Mouse (Mus musculus) kidney, postnatal 36 days (tissue): ENCODE measurements around the gene Xrcc1.

Source experiments
- DNase-seq, 2 experiments: peaks; one replicate each; pipeline ENCODE4 v3.0.0; 2021 to 2022; ENCODE audit warnings: mixed read lengths in 2 of 2

Xrcc1 gene

DNA sequence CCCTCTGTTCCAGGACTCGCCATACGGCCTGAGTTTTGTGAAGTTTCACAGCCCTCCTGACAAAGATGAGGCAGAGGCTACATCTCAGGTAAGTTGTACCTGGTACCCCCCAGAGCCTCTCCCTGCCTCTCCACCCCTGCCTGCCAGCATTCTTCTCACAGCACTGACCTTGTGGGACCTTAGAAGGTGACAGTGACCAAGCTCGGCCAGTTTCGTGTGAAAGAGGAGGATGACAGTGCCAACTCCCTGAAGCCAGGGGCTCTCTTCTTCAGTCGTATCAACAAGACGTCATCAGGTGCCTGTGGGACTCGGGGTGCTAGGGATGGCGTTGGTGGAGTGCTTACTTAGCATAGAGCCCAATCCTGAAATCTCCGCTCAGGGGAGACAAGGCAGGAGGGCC is 20.1 kb downstream of the Xrcc1 start:
- no peak for DNase-seq

DNA sequence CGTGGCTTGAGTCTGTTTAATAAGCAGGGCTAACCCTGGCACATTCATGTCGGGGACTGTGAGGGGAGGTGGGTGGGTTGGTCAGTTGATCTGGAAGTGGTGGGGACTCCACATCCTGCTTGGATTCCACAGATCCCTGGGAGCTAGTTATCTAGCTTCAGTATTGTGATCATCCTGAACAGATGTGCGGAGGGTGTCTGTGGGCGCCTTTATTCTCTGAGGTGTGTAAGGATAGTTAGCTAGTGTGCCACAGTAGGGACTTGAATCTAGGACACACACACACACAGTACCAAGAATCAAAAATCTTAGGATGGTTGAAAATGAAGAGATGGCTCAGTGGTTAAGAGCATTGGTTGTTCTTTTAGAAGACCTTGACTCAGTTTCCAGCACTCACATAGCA is 22.4 kb downstream of the Xrcc1 start:
- no peak for DNase-seq

DNA sequence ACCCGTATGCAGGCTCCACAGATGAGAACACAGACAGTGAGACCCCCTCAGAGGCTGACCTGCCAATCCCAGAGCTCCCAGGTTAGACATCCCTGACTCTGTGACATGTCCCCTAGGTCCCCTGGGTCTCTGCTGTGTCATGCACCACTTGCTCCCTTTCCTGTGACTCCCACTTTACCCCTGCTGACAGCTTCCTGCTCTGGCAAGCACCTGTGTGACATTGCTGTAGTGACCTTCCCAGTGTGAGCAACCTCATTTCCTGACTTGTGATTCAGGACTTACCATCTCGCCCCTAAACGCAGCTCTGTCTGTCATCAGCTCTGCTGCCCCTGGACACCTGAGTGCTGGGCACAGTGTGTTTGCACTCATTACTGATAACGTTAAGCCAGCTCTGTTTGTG is 25.0 kb downstream of the Xrcc1 start:
- DNase-seq: no peak

DNA sequence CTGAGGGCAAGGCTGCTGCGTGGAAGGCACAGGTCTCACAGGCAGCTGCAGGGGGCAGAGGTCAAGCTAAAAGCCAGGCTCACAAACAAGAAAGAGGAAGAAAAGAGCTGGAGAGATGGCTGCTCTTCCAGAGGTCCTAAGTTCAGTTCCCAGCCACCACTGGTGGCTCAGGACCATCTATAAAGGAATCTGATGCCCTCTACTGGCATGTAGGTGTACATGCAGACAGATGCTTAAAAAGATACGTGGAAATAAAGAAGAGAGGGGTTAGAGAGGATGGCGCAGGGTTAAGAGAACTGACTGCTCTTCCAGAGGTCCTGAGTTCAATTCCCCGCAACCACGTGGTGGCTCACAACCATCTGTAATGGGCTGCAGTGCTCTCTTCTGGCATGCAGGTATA is 26.4 kb downstream of the Xrcc1 start:
- DNase-seq: peak in 1 of 2 experiments; percentile 28

DNA sequence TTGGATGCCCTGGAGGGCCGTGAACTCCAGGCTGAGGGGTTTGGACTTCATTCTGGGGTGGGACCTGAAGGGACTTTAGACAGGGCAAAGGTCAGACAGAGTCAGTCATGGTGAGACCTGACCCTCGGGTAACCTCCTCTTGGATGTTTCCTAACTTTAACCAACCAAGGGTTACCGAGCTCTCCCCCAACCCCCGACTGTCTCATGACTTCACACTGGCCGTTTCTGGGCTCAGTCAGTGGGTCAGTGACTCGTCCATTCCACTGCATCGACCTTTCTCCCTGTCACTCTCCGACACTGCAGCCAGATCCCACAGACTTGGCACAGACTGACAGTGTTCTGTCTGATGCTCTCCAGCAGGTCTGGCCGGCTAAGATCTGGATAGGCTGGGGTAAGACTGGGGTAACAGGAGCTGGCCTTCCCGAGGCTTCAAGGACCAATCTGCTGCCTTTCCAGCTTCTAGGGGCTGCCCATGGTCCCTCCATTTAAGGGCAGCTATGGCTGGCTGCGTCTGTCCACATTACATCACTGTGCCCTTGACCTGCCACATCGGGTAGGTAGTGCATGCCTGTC is 28.2 kb downstream of the Xrcc1 start:
- peak; percentile 83 to 90 for DNase-seq

DNA sequence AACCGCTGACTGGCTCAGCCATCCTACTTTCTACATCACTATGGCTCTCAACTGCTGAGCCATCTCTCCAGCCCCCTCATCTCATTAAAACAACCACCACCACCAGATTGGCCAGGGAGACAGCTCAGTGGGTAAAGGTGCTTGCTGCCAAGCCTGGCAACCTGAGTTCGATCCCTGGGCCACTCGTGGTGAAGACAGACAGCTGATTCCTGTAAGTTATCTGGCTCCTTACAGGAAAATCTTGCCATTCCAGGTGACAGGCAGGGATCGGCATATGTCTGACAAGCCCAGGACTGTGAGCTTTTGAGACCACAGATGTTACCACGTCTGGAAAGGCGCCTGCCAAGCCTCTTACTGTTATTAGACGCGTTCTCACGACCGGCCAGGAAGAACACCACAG is 31.7 kb downstream of the Xrcc1 start:
- DNase-seq: no peak

DNA sequence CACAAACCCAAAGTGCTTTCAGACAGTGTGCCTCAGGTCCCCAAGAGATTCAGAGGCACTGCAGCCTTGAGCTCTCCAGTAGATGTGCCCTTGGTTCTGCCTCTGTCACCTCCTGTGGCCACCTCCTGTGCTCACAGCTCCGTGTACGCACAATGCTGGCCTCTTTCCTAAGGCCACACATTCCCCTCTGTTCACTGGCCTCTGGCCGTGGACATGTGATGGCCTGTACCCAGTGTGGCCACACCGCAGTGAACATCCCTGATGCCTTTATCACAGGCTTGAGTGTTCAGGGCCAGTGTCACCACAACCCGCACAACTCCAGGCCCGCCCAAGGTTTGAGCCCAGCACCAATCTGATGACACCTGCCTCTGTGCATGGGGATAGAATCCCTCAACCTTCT is 38.8 kb downstream of the Xrcc1 start:
- DNase-seq: no peak

DNA sequence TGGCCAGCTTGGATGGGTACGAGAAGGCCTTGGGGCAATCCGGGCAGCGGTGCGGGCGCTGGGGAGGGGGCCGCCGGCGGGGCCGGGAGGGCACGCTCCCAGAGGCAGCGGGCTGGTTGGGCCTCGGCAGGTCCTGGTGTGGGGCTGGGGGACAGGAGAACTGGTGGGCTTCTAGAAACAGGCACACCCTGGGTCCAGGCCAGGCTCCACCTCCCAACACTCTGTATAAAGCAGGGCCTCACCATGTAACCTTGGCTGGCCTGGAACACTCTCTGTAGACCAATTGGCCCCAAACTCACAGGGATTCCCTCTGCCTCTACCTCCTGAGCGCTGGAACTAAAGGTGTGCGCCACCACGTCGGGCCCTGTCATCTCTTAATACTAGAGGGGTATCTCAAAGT is 39.9 kb downstream of the Xrcc1 start:
- DNase-seq: no peak

DNA sequence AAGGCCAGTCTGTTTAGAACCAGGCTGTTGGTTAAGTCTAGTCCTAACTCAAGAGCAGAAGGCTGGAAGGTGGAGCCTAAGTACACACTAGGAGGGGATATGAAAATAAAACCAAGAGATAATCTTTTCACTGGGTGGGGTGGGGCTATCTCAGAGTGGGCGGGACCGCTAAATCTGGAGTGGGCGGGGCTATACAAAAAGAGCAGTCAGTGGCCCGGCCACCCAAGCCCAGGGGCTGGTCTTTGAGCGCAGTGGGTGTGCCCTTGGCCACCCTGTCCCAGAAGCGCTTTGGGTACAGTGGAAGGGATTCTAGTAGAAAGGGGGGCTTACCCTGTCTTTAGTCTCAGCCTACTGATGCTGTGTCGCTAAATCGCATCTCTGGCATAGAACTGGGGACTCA is 40.7 kb downstream of the Xrcc1 start:
- DNase-seq: no peak

DNA sequence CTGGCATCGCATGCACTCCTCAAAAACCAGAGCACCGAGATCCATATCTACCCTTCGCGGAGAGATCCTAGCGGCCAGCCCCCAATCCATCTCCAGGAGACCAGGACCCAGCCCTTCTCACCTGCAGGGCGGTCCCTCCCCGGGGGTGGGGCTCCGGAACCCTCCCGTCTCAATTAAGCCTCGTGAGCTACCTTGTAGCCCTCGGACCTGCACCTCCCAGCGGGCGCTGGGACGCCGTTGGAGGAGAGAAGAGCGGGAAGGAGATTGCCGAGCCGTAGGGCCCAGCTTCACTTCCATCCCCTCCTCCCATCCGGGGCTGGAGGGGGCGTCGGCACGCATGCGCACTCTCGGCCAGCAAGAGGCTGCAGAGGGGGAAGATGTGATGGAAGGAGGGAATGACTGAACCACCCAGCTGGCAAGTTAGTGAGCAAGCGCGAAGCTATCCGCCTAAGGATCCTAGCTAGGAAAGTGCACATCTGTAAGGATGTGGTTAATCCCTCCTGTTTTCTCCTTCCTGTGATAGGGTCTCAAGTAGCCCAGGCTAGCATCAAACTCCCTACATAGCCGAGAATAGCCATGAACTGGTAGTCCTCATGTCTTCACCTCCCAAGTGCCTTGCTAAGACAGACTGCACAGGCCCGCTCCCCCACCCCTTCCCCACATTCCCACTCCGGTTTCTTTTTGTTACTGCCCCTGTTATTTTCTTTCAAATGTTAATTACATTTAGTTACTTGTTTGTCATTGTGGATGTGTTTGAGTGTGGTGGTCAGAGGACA is 41.4 kb downstream of the Xrcc1 start, which contains the start of the genes Ethe1 and Zfp575:
Ethe1 (plus strand) TSS at position 214 of the 776 bp plus-strand sequence.
Zfp575 (minus strand) TSS at position 312 of the 776 bp plus-strand sequence.
- peak in 1 of 2 experiments; percentile 51 for DNase-seq

DNA sequence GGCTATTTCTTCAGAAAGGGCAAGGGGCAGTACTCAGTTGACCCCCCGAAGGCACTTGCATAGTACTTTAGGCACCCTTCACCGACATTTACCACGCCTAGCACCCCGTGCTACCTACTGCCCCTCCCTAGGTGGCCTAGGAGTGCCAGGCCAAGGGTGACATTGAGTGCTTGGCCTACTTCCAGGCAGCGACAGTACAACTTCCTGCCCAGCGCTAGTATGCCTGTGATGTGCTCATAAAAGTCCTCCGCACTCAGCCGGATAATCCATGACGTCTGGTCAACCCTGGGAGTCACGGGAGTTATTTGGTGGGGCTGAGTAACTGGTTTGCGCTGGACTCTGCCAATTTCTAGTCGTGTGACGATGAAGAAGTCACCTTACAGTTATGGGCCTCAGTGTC is 42.2 kb downstream of the Xrcc1 start:
- peak; percentile 87 to 90 for DNase-seq

DNA sequence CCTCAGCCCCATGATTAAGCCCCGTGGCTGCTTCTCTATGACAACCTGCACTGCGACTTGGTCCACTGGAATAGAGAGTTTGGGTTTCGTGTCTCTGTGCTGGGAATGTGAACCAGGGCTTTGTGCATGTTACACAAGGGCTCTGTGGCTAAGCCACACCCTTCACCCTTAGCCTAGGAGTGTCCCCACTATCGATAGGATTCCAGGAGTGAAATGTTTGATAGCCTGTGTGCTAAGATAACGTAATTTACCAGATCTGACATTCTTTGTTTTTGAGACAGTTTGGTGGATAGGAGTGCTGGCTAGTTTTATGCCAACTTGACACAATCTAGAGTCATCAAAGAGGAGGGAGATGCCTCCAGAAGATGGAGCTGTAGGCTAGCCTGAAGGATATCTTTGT is 45.6 kb downstream of the Xrcc1 start:
- DNase-seq: no peak

DNA sequence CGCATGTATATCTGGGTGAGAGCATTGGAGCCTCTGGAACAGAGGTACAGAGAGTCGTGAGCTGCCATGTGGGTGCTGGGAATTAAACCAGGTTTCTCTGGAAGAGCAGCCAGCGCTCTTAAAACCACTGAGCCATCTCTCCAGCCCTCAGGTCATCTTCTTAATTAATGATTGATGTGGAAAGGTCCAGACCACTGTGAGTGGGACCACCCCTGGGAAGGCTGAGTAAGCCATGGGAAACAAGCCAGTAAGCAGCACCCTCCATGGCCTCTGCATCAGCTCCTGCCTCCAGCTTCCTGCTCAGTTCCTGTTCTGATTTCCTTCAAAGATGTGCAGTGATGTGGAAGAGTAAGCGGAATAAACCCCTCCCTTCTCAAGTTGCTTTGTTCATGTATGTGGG is 46.1 kb downstream of the Xrcc1 start:
- peak; percentile 38 to 51 for DNase-seq

DNA sequence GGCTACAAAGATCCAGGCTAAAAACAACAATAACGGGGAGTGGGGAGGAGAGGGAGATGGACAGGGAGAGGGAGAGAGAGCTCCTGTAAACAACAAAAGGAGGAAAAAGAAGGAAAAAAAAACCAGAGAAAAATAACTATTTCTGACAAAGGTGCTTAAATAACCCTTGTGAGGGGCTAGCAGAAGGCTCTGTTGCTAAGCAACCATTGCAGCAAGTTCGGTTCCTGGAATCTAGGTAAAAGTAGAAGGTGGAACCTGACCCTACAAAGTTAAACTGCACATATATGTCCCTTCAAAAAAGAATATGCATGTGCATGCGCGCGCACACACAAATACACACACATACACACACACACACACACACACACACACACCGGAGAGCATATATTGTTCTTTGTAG is 46.7 kb downstream of the Xrcc1 start:
- no peak for DNase-seq

DNA sequence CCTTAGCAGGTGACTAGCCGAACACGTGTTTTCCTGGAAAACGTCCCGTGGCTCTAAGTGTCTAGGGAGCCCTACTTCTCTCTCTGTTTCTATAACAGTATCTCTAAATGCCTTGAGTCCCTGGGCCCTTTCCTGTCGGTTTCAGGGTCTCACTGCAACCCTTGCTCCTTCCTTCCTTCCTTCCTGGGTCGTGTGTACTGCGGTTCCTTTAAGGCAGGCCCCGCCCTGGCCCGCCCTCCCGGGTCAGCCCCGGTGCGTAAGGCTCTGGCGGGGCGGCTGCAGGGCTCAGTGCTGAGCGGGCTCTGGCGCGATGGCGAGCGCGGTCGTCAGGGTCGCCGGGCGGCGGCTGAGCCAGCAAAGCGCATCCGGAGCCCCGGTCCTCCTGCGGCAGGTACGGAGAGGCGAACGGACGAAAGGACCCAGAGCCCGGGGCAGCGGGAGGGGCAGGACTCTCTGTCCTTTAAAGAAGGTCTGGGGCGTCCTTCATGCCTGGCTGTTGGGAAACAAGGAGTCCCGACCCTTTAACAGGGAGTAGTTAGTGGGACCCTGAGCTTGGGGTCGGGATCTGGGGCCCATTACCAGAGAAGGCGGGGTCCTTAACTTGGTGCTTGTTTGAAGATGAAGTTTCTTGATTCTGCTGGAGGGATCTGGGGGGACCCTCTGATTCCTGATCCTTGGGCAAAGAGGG is 47.7 kb downstream of the Xrcc1 start:
- DNase-seq: peak; percentile 79 to 91

DNA sequence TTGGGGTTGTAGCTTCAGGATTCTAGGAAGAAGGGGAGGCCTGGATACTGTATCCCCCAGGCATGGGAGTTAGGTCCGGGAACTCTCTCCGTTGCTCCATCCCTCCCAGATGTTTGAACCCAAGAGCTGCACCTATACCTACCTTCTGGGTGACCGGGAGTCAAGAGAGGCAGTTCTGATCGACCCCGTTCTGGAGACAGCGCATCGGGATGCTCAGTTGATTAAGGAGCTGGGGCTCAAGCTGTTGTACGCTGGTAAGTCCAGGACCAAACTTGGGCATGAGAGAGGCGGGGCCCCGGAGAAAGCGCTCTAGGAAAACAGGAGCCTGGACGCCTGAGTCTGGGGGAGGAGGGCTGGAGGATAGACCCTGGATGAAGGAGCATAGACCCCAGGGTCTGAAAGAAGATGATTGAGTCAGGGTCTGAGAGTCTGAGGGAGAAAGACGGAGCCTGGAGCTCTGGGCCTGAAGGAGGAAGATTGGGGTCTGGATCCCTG is 48.3 kb downstream of the Xrcc1 start:
- DNase-seq: peak in 1 of 2 experiments; percentile 43

DNA sequence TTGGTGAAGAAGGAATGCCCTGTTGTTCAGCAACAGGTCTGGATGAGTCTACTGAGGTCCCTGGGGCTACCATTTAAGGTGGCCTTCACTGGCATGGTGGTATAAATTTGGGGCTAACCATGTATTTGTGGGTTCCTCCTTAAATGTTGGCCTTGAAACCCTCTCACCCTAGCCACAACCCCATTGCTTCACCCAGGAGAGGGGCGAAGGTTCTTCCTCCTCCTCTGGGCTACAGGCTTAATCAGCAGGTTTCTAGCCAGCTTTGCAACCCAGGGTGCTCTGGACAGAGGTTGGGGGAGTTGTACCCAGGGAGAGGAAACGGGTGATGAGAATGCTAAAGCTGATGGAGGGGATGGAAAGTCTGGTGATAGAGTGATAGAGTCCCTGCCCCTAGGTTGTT is 49.4 kb downstream of the Xrcc1 start:
- DNase-seq: peak; percentile 36 to 53

DNA sequence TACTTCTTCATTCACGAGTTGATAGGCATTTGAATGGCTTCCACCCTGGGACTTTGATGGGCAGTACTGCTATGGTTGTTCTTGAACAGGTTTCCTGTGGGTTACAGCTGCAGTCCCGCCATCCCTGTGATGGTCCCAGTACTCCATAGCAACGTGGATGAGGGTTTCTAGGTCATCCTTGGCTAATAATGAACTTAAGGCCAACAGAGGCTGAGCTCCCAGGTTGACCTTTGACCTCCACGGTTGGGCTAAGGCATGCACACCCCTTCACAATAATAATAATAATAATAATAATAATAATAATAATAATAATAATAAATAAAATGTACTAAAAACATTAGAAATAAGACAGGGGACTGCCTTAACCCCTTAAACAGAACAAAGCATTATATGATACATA is 52.0 kb downstream of the Xrcc1 start:
- DNase-seq: peak; percentile 44 to 47

DNA sequence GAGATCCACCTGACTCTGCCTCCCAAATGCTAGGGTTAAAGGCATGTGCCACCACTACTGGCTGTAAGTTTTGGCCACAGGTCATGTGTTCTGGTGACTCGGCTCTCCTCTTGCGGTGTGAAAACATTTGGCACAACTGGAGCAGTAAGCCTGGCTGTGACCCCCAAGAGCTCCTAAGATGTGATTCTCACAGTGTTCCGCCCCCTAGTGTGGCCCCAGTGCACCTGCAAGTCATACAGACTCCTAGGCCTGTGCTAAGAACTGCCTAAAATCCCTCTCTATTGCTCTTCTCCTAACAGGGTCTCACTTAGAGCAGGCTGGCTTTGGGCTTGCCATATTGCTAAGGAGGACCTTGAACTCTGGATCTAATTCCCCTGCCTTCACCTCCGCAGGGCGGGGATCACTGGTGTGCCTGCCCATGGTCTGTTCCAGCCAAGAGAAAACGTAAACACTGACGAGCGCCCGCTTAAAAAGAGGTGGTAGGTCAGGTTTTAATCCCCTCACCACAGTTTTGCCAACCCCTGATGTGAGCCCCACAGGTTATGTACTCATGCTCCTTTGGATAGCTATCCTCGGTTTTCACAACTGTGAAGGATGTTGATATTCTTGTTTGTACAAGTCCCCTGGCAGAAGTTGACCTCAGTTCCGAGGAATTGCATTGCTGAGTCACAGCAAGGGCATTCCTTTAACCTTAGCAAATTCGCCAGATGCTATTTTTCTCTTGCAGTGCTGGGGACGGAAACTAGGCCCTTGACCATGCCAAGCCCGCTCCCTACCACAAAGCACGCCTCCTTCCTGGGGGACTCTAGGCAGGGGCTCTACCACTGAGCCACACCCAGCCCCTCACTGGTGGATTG is 53.4 kb downstream of the Xrcc1 start:
- peak; percentile 39 to 62 for DNase-seq

DNA sequence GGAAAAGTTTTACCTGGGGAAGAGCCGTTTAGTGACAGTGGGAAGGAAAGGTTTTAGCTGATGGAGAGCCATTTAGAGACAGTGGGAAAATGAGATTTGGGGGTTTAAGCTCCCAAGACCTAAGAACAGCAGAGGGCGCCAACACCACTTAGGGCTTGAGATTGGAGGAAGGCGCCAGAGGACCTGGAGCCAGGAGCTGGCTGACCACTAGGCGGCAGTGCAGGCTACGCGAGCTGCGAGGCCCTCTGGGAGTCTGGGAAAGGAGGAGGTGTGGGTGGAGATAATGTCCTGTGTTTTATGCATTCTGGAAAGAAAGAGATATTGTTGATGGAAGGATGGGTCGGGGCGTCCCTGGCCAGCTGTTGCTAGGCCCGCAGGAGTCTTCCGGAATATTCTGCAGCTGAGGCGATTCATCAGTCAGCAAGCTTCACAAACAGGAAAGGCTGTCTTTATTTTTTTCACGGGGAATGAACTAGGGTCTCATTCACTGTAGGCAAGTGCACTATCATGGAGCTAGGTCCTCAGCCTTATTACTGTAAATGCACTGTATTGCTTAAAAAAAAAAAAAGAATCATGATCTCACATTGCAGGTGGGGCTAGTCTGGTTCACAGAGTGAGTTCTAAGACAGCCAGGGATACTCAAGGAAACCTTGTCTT is 55.0 kb downstream of the Xrcc1 start:
- peak; percentile 94 to 99 for DNase-seq

DNA sequence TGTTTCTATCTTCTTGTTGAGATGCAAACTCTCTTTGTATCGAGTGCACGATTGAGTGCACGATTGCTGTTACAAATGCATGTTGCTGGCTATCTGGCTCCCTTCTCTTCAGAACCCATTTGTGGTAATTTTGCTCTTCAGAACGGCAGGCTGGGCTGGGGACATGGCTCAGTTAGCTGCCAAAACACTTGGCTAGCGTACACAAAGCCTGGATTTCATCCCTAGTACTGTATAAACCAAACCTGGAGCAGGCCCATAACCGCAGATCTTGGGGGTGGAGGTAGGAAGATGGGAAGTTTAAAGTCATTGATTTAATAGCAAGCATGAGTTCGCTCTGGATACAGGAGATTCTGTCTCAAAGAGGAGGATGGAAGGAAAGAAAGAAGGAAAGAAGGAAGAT is 59.5 kb downstream of the Xrcc1 start:
- DNase-seq: no peak

DNA sequence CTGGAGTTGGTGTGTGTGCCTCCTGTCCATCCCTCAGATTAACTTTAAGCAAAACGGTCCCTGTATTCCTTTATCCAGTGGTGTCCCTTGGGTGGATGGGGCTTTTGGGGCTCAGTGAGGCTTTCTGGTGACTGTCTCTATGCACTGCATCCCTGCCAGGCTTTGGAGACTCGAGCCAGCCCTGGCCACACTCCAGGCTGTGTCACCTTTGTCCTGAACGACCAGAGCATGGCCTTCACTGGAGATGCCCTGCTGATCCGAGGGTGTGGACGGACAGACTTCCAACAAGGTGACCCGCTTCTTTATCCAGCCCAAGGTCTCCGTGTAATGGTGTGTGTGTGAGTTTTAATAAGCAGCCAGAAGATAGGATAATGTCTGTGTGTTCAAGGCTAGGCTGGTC is 60.0 kb downstream of the Xrcc1 start:
- peak; percentile 46 to 79 for DNase-seq
